Mouse (Mus musculus): Measurements from ENCODE around the gene Blvra. TPM values are rescaled to one million over a fixed set of nuclear protein-coding genes. Genes with fewer than 3 reads are reported as not detected.

Gene Blvra
- total RNA-seq, 4 experiments from 2014 or later = 26.7 to 33.4 (median 29.3) TPM

- DNase-seq = no peak
Measured at GRCm38 (mm10) chr2:127136979-127137378, 66.5 kb downstream of the Blvra start.

GRCm38 (mm10) chr2:127137838-127138420 is 67.5 kb downstream of the Blvra start:
- no peak for DNase-seq

- no peak for DNase-seq
Measured at GRCm38 (mm10) chr2:127138449-127138848, 68.0 kb downstream of the Blvra start.

- DNase-seq = no peak
Measured at GRCm38 (mm10) chr2:127139094-127139493, 68.6 kb downstream of the Blvra start.

- DNase-seq = no peak
Measured at GRCm38 (mm10) chr2:127139605-127140004, 69.1 kb downstream of the Blvra start.

GRCm38 (mm10) chr2:127140011-127140410 is 69.5 kb downstream of the Blvra start:
- no peak for DNase-seq

GRCm38 (mm10) chr2:127142031-127142430 is 71.6 kb downstream of the Blvra start:
- DNase-seq = no peak

- no peak for DNase-seq
Measured at GRCm38 (mm10) chr2:127142577-127143157, 72.2 kb downstream of the Blvra start.

- peak; percentile 60 for DNase-seq
Measured at GRCm38 (mm10) chr2:127143158-127144063, 72.9 kb downstream of the Blvra start, which contains the start of gene Itpripl1. Gene Itpripl1 (minus strand): TSS chr2:127143442.

GRCm38 (mm10) chr2:127145699-127146098 is 75.2 kb downstream of the Blvra start:
- DNase-seq = no peak

Small RNA genes within 50 kb of the gene (microRNA-seq; reads per million reads assigned to microRNA genes)
- 0 reads per million in 2 experiments for gene Gm24081

Other genes starting within 250 kb of the Blvra start
- 10 to 100 TPM; 37.0 to 59.1 (median 50.0) TPM for gene Trpm7, start 194.4 kb upstream of the Blvra start, total RNA-seq (2022)
- 10 to 100 TPM; 83.8 to 96.5 (median 89.4) TPM for gene Sppl2a, start 137.4 kb upstream of the Blvra start, total RNA-seq (2022)
- gene Ap4e1, start 61.9 kb upstream of the Blvra start, total RNA-seq (2022) = 10 to 100 TPM in 3 of 4 experiments, 1 to 10 TPM in 1; 9.4 to 15.7 (median 12.3) TPM
- gene Ncaph, start 63.3 kb downstream of the Blvra start, total RNA-seq (2022) = 1 to 10 TPM; 1.6 to 2.4 (median 1.7) TPM
- 1 to 10 TPM; 4.8 to 6.5 (median 5.4) TPM for gene Itpripl1, start 72.8 kb downstream of the Blvra start, total RNA-seq (2022)
- gene 1810024B03Rik, start 137.6 kb downstream of the Blvra start, total RNA-seq (2022) = 1 to 10 TPM; 1.1 to 2.5 (median 1.9) TPM
- 100 to 1,000 TPM in 2 of 4 experiments, 10 to 100 TPM in 2; 81.3 to 110 (median 95.1) TPM for gene Snrnp200, start 137.7 kb downstream of the Blvra start, total RNA-seq (2022)
- 100 to 1,000 TPM; 121 to 155 (median 131) TPM for gene Ciao1, start 177.2 kb downstream of the Blvra start, total RNA-seq (2022)
- 10 to 100 TPM; 80.3 to 95.7 (median 89.0) TPM for gene Tmem127, start 177.2 kb downstream of the Blvra start, total RNA-seq (2022)
- 100 to 1,000 TPM; 108 to 147 (median 121) TPM for gene Stard7, start 199.6 kb downstream of the Blvra start, total RNA-seq (2022)